Mouse (Mus musculus): Measurements from ENCODE around the gene Gm10642. TPM values are rescaled to one million over a fixed set of nuclear protein-coding genes. Genes with fewer than 3 reads are reported as not detected.

Gm10642 gene
- under 1 TPM; 0.23 to 0.41 TPM for total RNA-seq (2021)
- polyA plus RNA-seq (2012; rRNA removed), result 0.21 and 0.23 TPM in 2 replicates
- long read RNA-seq, result 0 reads

- peak; percentile 73 to 74 for DNase-seq
- Histone ChIP-seq H3K27me3 (ENCODE audit: control insufficient read depth, insufficient read depth, low read length) (no peaks in the 10 kb centered on the region), H3K27ac (peak within 1 kb of the TSS; percentile 89), H3K4me1 (ENCODE audit: control insufficient read depth, insufficient read depth, low read length) (peaks cover 11% of the 10 kb centered on the region), H3K79me2 (replicated peaks; ENCODE audit: control insufficient read depth, insufficient read depth, low read length) (peaks cover 8% of the 10 kb centered on the region), H3K36me3 (ENCODE audit: control insufficient read depth, insufficient read depth, low read length) (peaks cover 17% of the 10 kb centered on the region), H3K4me3 (peak within 1 kb of the TSS; percentile 65), H3K9ac (ENCODE audit: low read depth, low read length) (peak within 1 kb of the TSS; percentile 94)
- TF ChIP-seq POLR2A (IDR thresholded peaks at IDR 0.05; ENCODE audit: insufficient read depth, low read depth, low read length), result peak; percentile 76
- TF ChIP-seq EP300 (IDR thresholded peaks at IDR 0.05; ENCODE audit: insufficient read depth, low read depth, low read length), result no peak
- under 1% methylated on average over 61 of the region's 72 CpGs for WGBS
- intact Hi-C loops (cut with DNase I), result loop anchor here (1.0 to 2.0 kb wide), 2 partner anchors 22 to 116 kb away; partner anchors contain the start of gene Adam10
Observed at GRCm38 (mm10) chr9:70656130-70657007, at the start of gene Gm10642. Gene Gm10642 (plus strand): TSS chr9:70656251.

GRCm38 (mm10) chr9:70611026-70611673 is 44.9 kb upstream of the Gm10642 start:
- no peak for TF ChIP-seq POLR2A (IDR thresholded peaks at IDR 0.05; ENCODE audit: insufficient read depth, low read depth, low read length)
- TF ChIP-seq EP300 (IDR thresholded peaks at IDR 0.05; ENCODE audit: insufficient read depth, low read depth, low read length), result no peak
- no peak for TF ChIP-seq CTCF (IDR thresholded peaks at IDR 0.05)
- H3K36me3 ChIP-seq (ENCODE audit: control insufficient read depth, insufficient read depth, low read length), result peaks cover 6% of the 10 kb centered on the region
- no peaks in the 10 kb centered on the region for H3K27me3 ChIP-seq (ENCODE audit: control insufficient read depth, insufficient read depth, low read length)
- H3K4me1 ChIP-seq (ENCODE audit: control insufficient read depth, insufficient read depth, low read length), result peaks cover 1% of the 10 kb centered on the region; the same call in 1 of the 2 replicates
- H3K9ac ChIP-seq (ENCODE audit: low read depth, low read length), result no peak overlapping the region
- no peak for DNase-seq
- peaks cover 2% of the 10 kb centered on the region; the same call in 1 of the 2 replicates for H3K79me2 ChIP-seq (replicated peaks; ENCODE audit: control insufficient read depth, insufficient read depth, low read length)
- H3K4me3 ChIP-seq, result no peak overlapping the region
- no peak overlapping the region for H3K27ac ChIP-seq
- intact Hi-C loops (cut with DNase I), result no loop called here
- WGBS, result 32% methylated on average over 3 of the region's 3 CpGs

GRCm38 (mm10) chr9:70629711-70630110 is 26.3 kb upstream of the Gm10642 start:
- Histone ChIP-seq H3K79me2 (replicated peaks; ENCODE audit: control insufficient read depth, insufficient read depth, low read length) (no peaks in the 10 kb centered on the region), H3K27ac (no peak overlapping the region), H3K27me3 (ENCODE audit: control insufficient read depth, insufficient read depth, low read length) (no peaks in the 10 kb centered on the region), H3K36me3 (ENCODE audit: control insufficient read depth, insufficient read depth, low read length) (peaks cover 2% of the 10 kb centered on the region; the same call in 1 of the 2 replicates), H3K4me3 (no peak overlapping the region), H3K4me1 (ENCODE audit: control insufficient read depth, insufficient read depth, low read length) (peaks cover 4% of the 10 kb centered on the region), H3K9ac (ENCODE audit: low read depth, low read length) (no peak overlapping the region)
- DNase-seq, result peak in 1 of 2 experiments; percentile 16
- intact Hi-C loops (cut with DNase I), result no loop called here
- 70% methylated on average over 2 of the region's 2 CpGs for WGBS
- TF ChIP-seq POLR2A (IDR thresholded peaks at IDR 0.05; ENCODE audit: insufficient read depth, low read depth, low read length) (no peak), CTCF (IDR thresholded peaks at IDR 0.05) (no peak), EP300 (IDR thresholded peaks at IDR 0.05; ENCODE audit: insufficient read depth, low read depth, low read length) (no peak)

GRCm38 (mm10) chr9:70631665-70632064 is 24.4 kb upstream of the Gm10642 start:
- no peak for TF ChIP-seq POLR2A (IDR thresholded peaks at IDR 0.05; ENCODE audit: insufficient read depth, low read depth, low read length)
- H3K79me2 ChIP-seq (replicated peaks; ENCODE audit: control insufficient read depth, insufficient read depth, low read length), result no peaks in the 10 kb centered on the region
- no peak for DNase-seq
- 28% methylated on average over 5 of the region's 5 CpGs for WGBS
- no peaks in the 10 kb centered on the region for H3K27me3 ChIP-seq (ENCODE audit: control insufficient read depth, insufficient read depth, low read length)
- peaks cover 2% of the 10 kb centered on the region; the same call in 1 of the 2 replicates for H3K36me3 ChIP-seq (ENCODE audit: control insufficient read depth, insufficient read depth, low read length)
- intact Hi-C loops (cut with DNase I), result no loop called here
- H3K4me1 ChIP-seq (ENCODE audit: control insufficient read depth, insufficient read depth, low read length), result peaks cover 4% of the 10 kb centered on the region
- no peak overlapping the region for H3K4me3 ChIP-seq
- H3K9ac ChIP-seq (ENCODE audit: low read depth, low read length), result no peak overlapping the region
- no peak overlapping the region for H3K27ac ChIP-seq

- no peak for DNase-seq
- Histone ChIP-seq H3K27ac (no peak overlapping the region), H3K27me3 (ENCODE audit: control insufficient read depth, insufficient read depth, low read length) (no peaks in the 10 kb centered on the region), H3K9ac (ENCODE audit: low read depth, low read length) (no peak overlapping the region), H3K4me1 (ENCODE audit: control insufficient read depth, insufficient read depth, low read length) (peaks cover 1% of the 10 kb centered on the region), H3K36me3 (ENCODE audit: control insufficient read depth, insufficient read depth, low read length) (peaks cover 1% of the 10 kb centered on the region; the same call in 1 of the 2 replicates), H3K79me2 (replicated peaks; ENCODE audit: control insufficient read depth, insufficient read depth, low read length) (no peaks in the 10 kb centered on the region), H3K4me3 (no peak overlapping the region)
- intact Hi-C loops (cut with DNase I), result no loop called here
- 83% methylated on average over 2 of the region's 2 CpGs for WGBS
- TF ChIP-seq CTCF (IDR thresholded peaks at IDR 0.05) (no peak), POLR2A (IDR thresholded peaks at IDR 0.05; ENCODE audit: insufficient read depth, low read depth, low read length) (no peak), EP300 (IDR thresholded peaks at IDR 0.05; ENCODE audit: insufficient read depth, low read depth, low read length) (no peak)
Observed at GRCm38 (mm10) chr9:70636748-70637147, 19.3 kb upstream of the Gm10642 start.
